Mouse (Mus musculus) megakaryocyte-erythroid progenitor cell, adult 5-6 weeks (primary cell): ENCODE results near the gene Cdk10. TPM values are rescaled to one million over a fixed set of nuclear protein-coding genes. Genes with fewer than 3 reads are reported as not detected.
A peak's percentile ranks its signal among the peaks of the same experiment; 100 is the strongest.
"Not testable (repeated sequence)": the region's sequence is repeated elsewhere in the genome, so short reads cannot be mapped to it uniquely, and the experiment has no call there.

Experiments
- ATAC-seq: replicated peaks from 2 replicates; pipeline ENCODE4 v1.8.0; 2016; ENCODE audit warnings: mild to moderate bottlenecking, inconsistent platforms; ENCODE audit not compliant: severe bottlenecking, poor library complexity, low FRiP score, low TSS enrichment
- total RNA-seq, 2 experiments: library from RNA; stranded (forward) in 1 of 2; stranded (reverse) in 1 of 2; fragments of 200-1000, 215-1000 nt in 1 of 2; fragments of >200 nt in 1 of 2; fragmentation: Nextera tagmentation in 1 of 2; gene quantifications; 2 replicates each; pipeline ENCODE4 v1.2.3; 2014 to 2017

Cdk10 gene
- total RNA-seq, 2 experiments from 2014 or later = 33.7 to 57.8 TPM

GRCm38 (mm10) chr8:123230326-123230725 is 5.7 kb downstream of the Cdk10 start:
- not testable (repeated sequence) for ATAC-seq

GRCm38 (mm10) chr8:123231742-123232141 is 7.1 kb downstream of the Cdk10 start:
- ATAC-seq = no peak

DNA sequence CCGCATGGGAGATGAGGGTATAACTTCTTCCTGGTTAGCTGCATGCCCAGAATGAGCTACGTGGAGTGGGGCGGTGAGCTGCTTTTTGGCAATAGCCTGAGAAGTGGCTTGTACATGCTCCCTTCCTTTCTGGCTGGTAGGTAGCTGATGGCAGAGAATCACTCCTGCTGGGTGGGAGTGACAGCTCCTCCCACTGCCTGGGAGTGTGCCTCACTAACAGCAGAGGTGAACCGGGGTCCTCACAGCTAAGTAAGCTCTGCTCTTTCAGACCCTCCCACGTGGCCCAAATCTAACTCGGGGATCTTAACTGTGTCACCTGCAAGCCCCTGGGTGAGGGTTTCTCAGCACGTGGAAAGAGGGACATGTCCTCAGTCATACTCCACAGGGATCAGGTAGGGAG is 7.9 kb downstream of the Cdk10 start:
- no peak for ATAC-seq

DNA sequence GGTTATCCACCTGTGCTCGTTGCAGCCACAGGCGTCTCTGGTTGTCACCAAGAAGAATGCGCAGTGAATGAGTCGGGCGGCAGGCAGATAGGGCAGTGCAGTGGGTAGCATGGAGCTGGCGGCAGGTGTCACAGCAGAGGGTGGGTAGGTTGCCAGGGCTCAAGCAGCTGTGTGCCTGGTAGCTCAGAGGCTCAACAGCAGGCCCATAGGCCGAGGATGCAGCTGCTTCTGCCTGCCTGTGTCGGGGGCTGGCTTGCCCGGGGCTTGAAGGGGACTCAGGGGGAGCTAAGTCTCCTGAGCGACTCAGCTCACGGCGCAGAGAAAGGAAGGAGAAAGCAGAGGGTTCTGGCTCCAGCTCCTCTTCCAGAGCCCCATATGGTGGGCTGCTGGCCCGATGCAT is 8.7 kb downstream of the Cdk10 start:
- no peak for ATAC-seq

GRCm38 (mm10) chr8:123233760-123234159 is 9.1 kb downstream of the Cdk10 start:
- ATAC-seq = no peak

GRCm38 (mm10) chr8:123234918-123235519 is 10.4 kb downstream of the Cdk10 start:
- ATAC-seq = peak; percentile 5; the same call in 1 of the 2 replicates

DNA sequence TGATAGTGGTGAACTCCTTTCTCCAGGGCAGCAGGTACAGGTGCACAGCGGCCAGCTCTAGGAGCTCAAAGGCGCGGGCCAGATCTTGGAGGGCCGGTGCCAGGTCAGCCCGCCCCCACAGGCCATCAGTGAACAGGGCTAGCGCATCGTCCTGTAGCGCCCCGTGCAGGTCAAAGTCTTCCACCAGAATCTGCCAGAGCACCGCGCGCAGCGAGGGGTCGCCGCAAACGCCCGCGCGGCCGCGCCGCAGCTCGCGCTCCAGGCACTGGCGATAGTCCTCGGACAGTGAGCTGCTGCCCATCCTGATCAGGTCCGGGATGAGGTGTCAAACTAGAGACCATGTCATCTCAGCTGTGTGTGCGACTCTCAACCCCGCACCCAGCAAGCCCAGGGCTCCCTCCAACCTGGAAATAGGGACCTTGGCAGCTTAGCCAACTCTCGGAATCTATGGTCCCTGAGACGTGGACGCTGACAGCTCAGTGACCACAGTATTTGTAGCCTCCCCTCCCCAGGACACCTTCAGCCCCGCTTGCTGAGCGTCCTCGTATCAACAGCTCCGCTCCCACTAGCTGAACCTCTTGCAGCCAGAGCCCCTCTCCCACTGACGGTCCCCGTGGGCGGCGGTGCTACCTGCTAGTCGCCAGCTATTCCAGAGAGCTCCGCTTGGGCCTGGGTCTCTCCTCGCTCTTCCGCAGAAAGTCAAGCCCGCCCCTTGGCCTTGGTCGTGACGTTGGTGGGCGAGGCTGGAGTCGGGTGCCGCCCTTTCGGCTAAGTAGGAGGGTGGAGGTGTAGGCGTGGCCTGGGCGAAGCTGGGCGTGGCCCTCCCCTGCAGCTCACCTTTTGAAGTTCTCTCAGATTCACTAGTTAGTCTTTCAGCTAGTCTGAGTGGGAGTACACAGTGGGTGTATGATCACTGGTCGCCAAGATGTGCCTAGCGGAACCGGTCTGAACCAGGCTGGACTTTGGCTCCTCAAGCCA is 11.2 kb downstream of the Cdk10 start, which contains the start of gene Spata2l:
Gene Spata2l (minus strand): TSS at position 714 of the 978 bp plus-strand sequence.
- ATAC-seq = peak; percentile 87

GRCm38 (mm10) chr8:123239398-123239797 is 14.8 kb downstream of the Cdk10 start:
- ATAC-seq = no peak

DNA sequence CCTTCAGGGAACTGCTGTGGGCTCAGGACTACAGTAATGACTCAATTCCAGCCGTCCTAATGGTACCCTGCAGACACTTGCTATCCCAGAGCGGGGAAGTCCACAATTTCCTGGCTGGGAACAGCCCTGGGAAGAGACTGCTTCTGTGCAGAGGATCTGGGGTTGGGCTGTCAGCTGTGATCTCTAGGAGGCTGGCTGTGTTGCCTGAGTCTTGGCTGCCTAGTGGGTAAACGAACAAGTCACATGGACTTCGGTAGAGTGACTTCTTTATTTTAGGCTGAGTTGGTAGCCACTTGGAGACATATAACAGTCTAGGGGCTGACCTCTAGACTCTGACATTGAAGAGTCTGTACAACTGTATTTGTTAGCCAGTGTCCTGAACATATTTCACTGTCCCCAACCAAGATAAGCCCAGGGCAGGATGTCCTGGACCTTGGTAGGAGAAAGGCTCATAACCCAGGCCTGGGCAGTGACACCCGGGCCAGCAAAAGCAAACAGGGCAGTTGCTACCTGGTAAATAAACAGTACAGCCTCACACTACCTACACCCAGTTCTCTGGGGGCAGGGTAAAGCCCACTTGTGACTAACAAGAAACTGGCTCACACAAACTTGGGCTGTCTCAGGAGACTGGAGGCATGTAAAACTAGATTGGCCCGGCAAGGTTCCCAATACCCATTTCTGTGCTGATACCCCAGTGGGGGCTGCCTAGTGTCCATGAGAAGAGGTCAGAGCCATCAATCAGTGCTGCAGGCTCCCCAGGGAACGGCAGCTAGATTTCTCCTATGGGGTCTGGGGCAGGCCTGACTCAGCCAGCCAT is 17.7 kb downstream of the Cdk10 start:
- no peak for ATAC-seq

DNA sequence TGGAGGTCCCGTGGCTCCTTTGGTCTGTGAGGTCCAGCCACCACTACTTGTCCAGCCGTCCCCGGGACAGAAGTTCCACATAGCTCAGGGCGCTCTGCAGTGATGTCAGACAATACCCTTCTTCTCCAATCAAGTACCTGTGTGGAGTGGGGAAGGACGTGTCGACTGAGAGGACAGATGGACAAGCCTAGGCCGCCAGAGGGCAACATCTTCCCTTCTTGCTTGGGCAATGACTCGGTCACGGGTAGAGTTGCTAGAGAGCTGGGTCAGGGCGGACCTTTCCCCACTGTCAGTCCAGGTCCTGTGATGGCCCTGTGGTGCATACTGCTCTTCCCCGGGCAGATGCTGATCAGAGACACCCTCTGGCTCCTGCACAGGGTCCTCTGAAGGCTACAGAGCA is 18.4 kb downstream of the Cdk10 start:
- ATAC-seq = no peak

DNA sequence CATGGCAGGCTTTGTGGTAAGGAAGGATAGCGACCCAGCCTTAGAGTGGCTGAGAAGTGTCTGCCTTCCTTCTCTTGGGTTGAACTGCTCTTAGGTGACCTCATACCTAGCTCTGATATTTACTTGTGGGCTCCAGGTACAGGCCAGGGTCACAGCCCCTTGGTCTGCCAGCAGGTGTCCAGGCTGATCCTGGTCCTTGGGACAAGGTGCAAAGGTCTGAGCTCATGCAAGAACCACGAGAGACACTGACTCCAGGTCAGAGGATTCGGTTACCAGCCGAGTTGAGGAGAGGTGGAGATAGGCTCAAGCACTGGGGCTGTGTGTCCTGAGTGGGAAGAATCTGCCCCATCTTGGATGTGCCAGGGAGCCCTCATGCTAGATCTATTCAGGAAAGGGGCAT is 19.7 kb downstream of the Cdk10 start:
- no peak for ATAC-seq

DNA sequence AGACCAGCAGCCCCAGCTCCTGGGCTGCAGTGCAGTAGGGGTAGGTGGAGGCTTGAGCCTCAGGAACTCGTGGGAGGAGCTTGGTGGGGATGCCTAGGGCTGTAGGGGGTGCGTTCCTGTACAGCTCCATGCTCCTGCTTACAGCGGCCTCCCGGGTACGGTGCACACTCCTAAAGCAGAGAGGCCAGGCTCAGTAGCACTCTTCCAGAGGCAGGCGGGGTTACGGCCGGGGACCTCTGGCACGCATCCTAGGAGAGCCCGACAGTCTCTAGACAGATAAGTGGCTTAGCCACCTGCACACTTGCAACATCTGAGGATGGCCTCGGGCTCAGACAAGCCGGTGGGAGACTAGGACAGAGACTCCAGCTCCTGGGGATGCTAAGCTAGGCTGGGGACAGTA is 20.9 kb downstream of the Cdk10 start:
- no peak for ATAC-seq

- no peak for ATAC-seq
Measured at GRCm38 (mm10) chr8:123247748-123248147, 23.1 kb downstream of the Cdk10 start.

DNA sequence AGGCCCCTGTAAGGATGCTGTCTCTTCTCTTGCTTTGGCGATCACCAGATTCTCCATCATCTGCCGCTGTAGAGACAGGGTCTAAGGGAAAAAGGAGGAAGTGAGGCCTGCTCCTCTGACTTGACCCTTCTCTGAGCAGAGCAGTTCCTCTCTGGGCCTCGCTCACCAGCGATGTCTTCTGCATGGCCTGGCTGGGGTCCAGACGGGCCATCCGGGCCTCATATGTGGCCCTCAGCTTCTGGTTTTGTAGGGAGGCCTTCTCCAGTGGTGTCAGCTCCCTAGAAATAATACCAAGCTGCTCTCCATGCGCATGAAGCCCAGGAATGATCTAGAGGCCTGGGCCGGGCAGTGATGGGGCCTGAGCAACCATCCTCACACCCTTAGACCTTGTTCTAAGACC is 24.0 kb downstream of the Cdk10 start:
- ATAC-seq = no peak

- ATAC-seq = no peak
Measured at GRCm38 (mm10) chr8:123250940-123251339, 26.3 kb downstream of the Cdk10 start.

DNA sequence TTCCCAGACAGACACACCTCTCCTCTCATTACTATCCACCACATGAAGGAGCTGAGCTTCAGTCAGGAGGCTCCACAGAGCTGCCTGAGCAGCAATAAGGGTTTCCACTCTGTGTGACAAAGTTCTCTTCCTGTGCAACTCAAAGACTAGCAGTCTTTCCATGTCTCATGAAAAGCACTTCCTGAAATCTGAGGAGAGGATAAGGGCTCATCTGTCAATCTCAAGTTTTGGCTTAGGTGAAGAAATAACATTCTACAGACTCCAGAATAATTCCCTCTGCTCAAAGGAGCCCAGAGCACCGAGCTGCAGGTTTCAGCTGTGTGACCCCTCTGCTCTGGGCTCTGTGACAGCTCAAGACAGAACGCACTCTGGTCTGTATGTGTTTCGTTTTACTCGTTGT is 28.3 kb downstream of the Cdk10 start:
- no peak for ATAC-seq

- no peak for ATAC-seq
Measured at GRCm38 (mm10) chr8:123253451-123254098, 28.9 kb downstream of the Cdk10 start.

- peak; percentile 62 for ATAC-seq
Measured at GRCm38 (mm10) chr8:123254099-123254885, 29.6 kb downstream of the Cdk10 start, which contains the start of the genes Zfp276 and Vps9d1. Gene Zfp276 (plus strand): TSS chr8:123254195. Gene Vps9d1 (minus strand): TSS chr8:123254348.
